ENCODE assay signal across 8 mouse cellular contexts in genomic region chr4:88937866-88938711, GRCm38 (mm10). TPM values are rescaled to one million over a fixed set of nuclear protein-coding genes. Genes with fewer than 3 reads are reported as not detected.
DNase-seq lines count a peak whose midpoint lies in the region; ATAC-seq lines count a peak whose summit lies in the region.

No protein-coding gene starts in this region.

- H3K4me2 ChIP-seq in hindbrain, embryonic 13.5 days: peak overlapping the region; percentile 83

- peak; percentile 87 for DNase-seq in Muller cell, postnatal 12 days (ENCODE audit: inconsistent ontology term)
- DNase-seq in c-Kit-positive CD71-negative TER-119-negative erythroid progenitor cells, embryonic 14.5 days (ENCODE audit: low read depth): peak; percentile 30
- peak; percentile 50 to 53 for DNase-seq in layer of hippocampus, postnatal 36 days
- peak; percentile 35 for DNase-seq in lung, postnatal 10 days
- DNase-seq in retina, postnatal 1 day: peak; percentile 73
- DNase-seq in urinary bladder, postnatal 25 days (ENCODE audit: low spot score): peak; percentile 56

- H3K9ac ChIP-seq in hindbrain, embryonic 13.5 days: peak overlapping the region; percentile 76

- peak overlapping the region; percentile 85 for H3K27ac ChIP-seq in hindbrain, embryonic 13.5 days

- no peaks in the 10 kb centered on the region for H3K36me3 ChIP-seq in hindbrain, embryonic 13.5 days

- peak overlapping the region; percentile 68 for H3K4me3 ChIP-seq in hindbrain, embryonic 13.5 days

- H3K27me3 ChIP-seq in hindbrain, embryonic 13.5 days: peaks cover 43% of the 10 kb centered on the region

- 0 out of 2 replicates have a peak, but pooled peaks cover 4% of the 10 kb centered on the region for H3K4me1 ChIP-seq in hindbrain, embryonic 13.5 days (replicated peaks)

- peak; percentile 61 for ATAC-seq in erythroid progenitor cell, adult 5-6 weeks (replicated peaks; ENCODE audit: low FRiP score, poor library complexity, severe bottlenecking)
- ATAC-seq in hindbrain, embryonic 13.5 days (ENCODE audit: low FRiP score): peak; percentile 97

- no peaks in the 10 kb centered on the region for H3K9me3 ChIP-seq in hindbrain, embryonic 13.5 days

- WGBS in hindbrain, embryonic 13.5 days: under 1% methylated on average over 92 of the region's 104 CpGs

RNA-seq across cellular contexts. Expression of gene Ifne, which starts 58.1 kb away (rescaled TPM):
- not detected in 2 replicates for total RNA-seq in erythroid progenitor cell, adult 5-6 weeks (2015; ENCODE audit: low replicate concordance)
- not detected in 2 replicates for total RNA-seq in erythroid progenitor cell, adult 5-6 weeks (2017; ENCODE audit: low replicate concordance)
- polyA plus RNA-seq in hindbrain, embryonic 13.5 days (2015; fragmentation: Nextera tagmentation; extraction: Ambion mirVana): not detected in 2 replicates
- total RNA-seq in layer of hippocampus, postnatal 36 days (2021): not detected

Comparison
In these comparisons a context has a peak if more than half of its experiments do, and no peak if none do; other contexts are left out.
1. Peak in every context shown above with its lines: DNase-seq, ATAC-seq, H3K4me3 ChIP-seq and H3K27ac ChIP-seq.
2. DNase-seq: peak in every context shown above with its lines; median percentile 87 in Muller cell, postnatal 12 days; 73 in retina, postnatal 1 day; 56 in urinary bladder, postnatal 25 days; 52 in layer of hippocampus, postnatal 36 days; 35 in lung, postnatal 10 days; 30 in c-Kit-positive CD71-negative TER-119-negative erythroid progenitor cells, embryonic 14.5 days.